Mouse (Mus musculus) adrenal gland, postnatal 4 days (tissue): Measurements from ENCODE around the gene Cln5. TPM values are rescaled to one million over a fixed set of nuclear protein-coding genes. Genes with fewer than 3 reads are reported as not detected.
A peak's percentile ranks its signal among the peaks of the same experiment; 100 is the strongest.

Source experiments
- DNase-seq, 2 experiments: peaks; one replicate each; pipeline ENCODE4 v3.0.0; 2021 to 2022; ENCODE audit warnings: low spot score in 2 of 2, mixed read lengths in 2 of 2
- long read RNA-seq, 2 experiments: library from polyadenylated mRNA; stranded (forward); transcript quantifications; one replicate each; pipeline ENCODE4 v2.0.0; 2021
- total RNA-seq, 2 experiments: library from RNA; stranded (reverse); gene quantifications; 2 replicates each; pipeline ENCODE4 v1.2.3; 2021

Cln5 gene
- 10 to 100 TPM; 19.2 to 23.7 TPM for total RNA-seq
- long read RNA-seq, experiment 1, transcript Cln5-201 (4 exons, 2,445 nt): major isoform, 16 of 16 reads
- long read RNA-seq, experiment 1, partial matches to known transcripts: 0 of 16 reads
- long read RNA-seq, experiment 1, other reads (novel, unspliced or antisense): 0 of 16 reads
- long read RNA-seq, experiment 2, transcript Cln5-201 (4 exons, 2,445 nt): major isoform, 32 of 38 reads
- long read RNA-seq, experiment 2, partial matches to known transcripts: 1 of 38 reads
- long read RNA-seq, experiment 2, other reads (novel, unspliced or antisense): 5 of 38 reads

GRCm38 (mm10) chr14:103069864-103070611 is at the start of gene Cln5:
Cln5 (plus strand) TSS chr14:103070216.
- DNase-seq: peak; percentile 78 to 93

GRCm38 (mm10) chr14:103029203-103029602 is 40.8 kb upstream of the Cln5 start:
- DNase-seq: no peak

GRCm38 (mm10) chr14:103033271-103033823 is 36.7 kb upstream of the Cln5 start:
- peak in 1 of 2 experiments; percentile 8 for DNase-seq

- no peak for DNase-seq
Measured at GRCm38 (mm10) chr14:103034076-103034475, 35.9 kb upstream of the Cln5 start.

GRCm38 (mm10) chr14:103037016-103037415 is 33.0 kb upstream of the Cln5 start:
- DNase-seq: no peak

GRCm38 (mm10) chr14:103046677-103047076 is 23.3 kb upstream of the Cln5 start, which contains the start of gene Acod1:
Acod1 (plus strand) TSS chr14:103046977.
- no peak for DNase-seq

- DNase-seq: no peak
Measured at GRCm38 (mm10) chr14:103048292-103049086, 21.5 kb upstream of the Cln5 start.

GRCm38 (mm10) chr14:103051159-103051769 is 18.8 kb upstream of the Cln5 start:
- DNase-seq: peak; percentile 48 to 75

- no peak for DNase-seq
Measured at GRCm38 (mm10) chr14:103054731-103055130, 15.3 kb upstream of the Cln5 start.

GRCm38 (mm10) chr14:103056601-103057000 is 13.4 kb upstream of the Cln5 start:
- no peak for DNase-seq

GRCm38 (mm10) chr14:103058998-103059397 is 11.0 kb upstream of the Cln5 start:
- DNase-seq: no peak

- DNase-seq: no peak
Measured at GRCm38 (mm10) chr14:103059495-103059894, 10.5 kb upstream of the Cln5 start.

GRCm38 (mm10) chr14:103065294-103066167 is 4.5 kb upstream of the Cln5 start:
- peak in 1 of 2 experiments; percentile 17 for DNase-seq

- DNase-seq: no peak
Measured at GRCm38 (mm10) chr14:103069465-103069863, 552 bp upstream of the Cln5 start.

GRCm38 (mm10) chr14:103070790-103071189 is 774 bp downstream of the Cln5 start:
- no peak for DNase-seq

- no peak for DNase-seq
Measured at GRCm38 (mm10) chr14:103071471-103071870, 1.5 kb downstream of the Cln5 start.

- no peak for DNase-seq
Measured at GRCm38 (mm10) chr14:103072731-103073130, 2.7 kb downstream of the Cln5 start.

GRCm38 (mm10) chr14:103073825-103074224 is 3.8 kb downstream of the Cln5 start:
- no peak for DNase-seq

GRCm38 (mm10) chr14:103075166-103075565 is 5.2 kb downstream of the Cln5 start:
- DNase-seq: no peak
